Mouse (Mus musculus): ENCODE measurements around the gene Stx4a. TPM values are rescaled to one million over a fixed set of nuclear protein-coding genes. Genes with fewer than 3 reads are reported as not detected.
"Not testable (repeated sequence)": the region's sequence is repeated elsewhere in the genome, so short reads cannot be mapped to it uniquely, and the experiment has no call there.

Stx4a gene
- polyA plus RNA-seq, 2 experiments: 7.2 to 34.9 TPM

DNA sequence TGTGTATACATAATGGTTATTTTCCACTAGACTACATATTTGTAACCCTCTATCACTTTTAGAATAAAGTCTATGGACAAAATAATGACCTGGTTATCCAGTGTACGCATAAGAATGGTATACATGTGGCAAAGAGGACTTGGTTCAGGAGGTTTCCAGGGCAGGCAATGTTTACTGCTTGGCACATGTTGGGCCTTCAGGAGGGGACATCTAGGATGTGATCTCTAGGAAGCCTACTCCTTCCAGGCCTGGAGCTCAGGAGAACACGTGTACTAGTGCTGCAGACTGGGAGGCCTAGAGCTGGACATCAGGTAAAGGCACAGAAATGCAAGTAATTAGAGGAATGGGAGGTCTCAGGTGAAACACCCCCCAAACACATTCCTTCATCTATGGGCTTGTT is 11.5 kb downstream of the Stx4a start:
- Histone ChIP-seq H3K4me1 (replicated peaks; ENCODE audit: control insufficient read depth in 2 of 2, insufficient read depth in 2 of 2, low read length in 1 of 2) (peaks cover under 1% of the 10 kb centered on the region in 2 experiments; a peak in 3 of 4 replicates), H3K9ac (replicated peaks) (no peak overlapping the region), H3K9me3 (ENCODE audit: control insufficient read depth, low read length) (no peaks in the 10 kb centered on the region), H3K36me3 (replicated peaks; ENCODE audit: control insufficient read depth, insufficient read depth, low read depth) (no peaks in the 10 kb centered on the region), H3K27ac (no peak overlapping the region), H3K4me2 (ENCODE audit: low read depth) (no peak overlapping the region), H3K27me3 (ENCODE audit: control insufficient read depth, insufficient read depth, low read length) (no peaks in the 10 kb centered on the region), H3K4me3 (ENCODE audit: insufficient read depth in 1 of 2, low read depth in 2 of 2, low read length in 2 of 2) (no peak overlapping the region)
- TF ChIP-seq CTCF (IDR thresholded peaks at IDR 0.05; ENCODE audit: low read depth) (no peak), EP300 (IDR thresholded peaks at IDR 0.05; ENCODE audit: low read depth) (no peak)
- 70% methylated on average over 2 of the region's 2 CpGs for WGBS (ENCODE audit: insufficient replicate concordance)
- ATAC-seq (ENCODE audit: insufficient read depth) (no peak), DNase-seq (ENCODE audit: low read depth in 3 of 3, low spot score in 3 of 3) (no peak)

DNA sequence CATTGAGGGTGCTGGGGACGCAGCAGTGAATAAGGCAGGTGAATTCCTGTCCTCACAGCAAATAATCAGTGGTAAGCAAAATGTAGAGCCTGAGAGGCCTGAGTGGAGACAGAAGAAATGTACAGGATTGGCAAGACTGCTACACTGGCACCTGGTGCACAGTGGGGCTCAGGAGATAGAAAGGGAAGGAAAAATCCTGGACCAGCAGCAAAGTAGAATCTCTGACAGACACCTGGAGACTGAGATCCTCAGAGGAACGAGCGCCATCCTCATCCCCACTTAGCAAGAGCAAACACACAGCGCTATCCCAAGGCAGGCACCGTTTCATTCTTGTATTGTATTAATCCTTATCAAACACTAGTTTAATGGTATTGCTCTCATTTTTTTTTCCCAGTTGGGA is 13.4 kb downstream of the Stx4a start:
- Histone ChIP-seq H3K27ac (no peak overlapping the region), H3K9ac (replicated peaks) (no peak overlapping the region), H3K36me3 (replicated peaks; ENCODE audit: control insufficient read depth, insufficient read depth, low read depth) (no peaks in the 10 kb centered on the region), H3K4me1 (replicated peaks; ENCODE audit: control insufficient read depth in 2 of 2, insufficient read depth in 2 of 2, low read length in 1 of 2) (peaks cover 7 to 8% of the 10 kb centered on the region in 2 experiments), H3K4me2 (ENCODE audit: low read depth) (no peak overlapping the region), H3K27me3 (ENCODE audit: control insufficient read depth, insufficient read depth, low read length) (no peaks in the 10 kb centered on the region), H3K9me3 (ENCODE audit: control insufficient read depth, low read length) (no peaks in the 10 kb centered on the region), H3K4me3 (ENCODE audit: insufficient read depth in 1 of 2, low read depth in 2 of 2, low read length in 2 of 2) (no peak overlapping the region)
- TF ChIP-seq EP300 (IDR thresholded peaks at IDR 0.05; ENCODE audit: low read depth) (no peak), CTCF (IDR thresholded peaks at IDR 0.05; ENCODE audit: low read depth) (no peak)
- 86% methylated on average over 5 of the region's 5 CpGs for WGBS (ENCODE audit: insufficient replicate concordance)
- DNase-seq (ENCODE audit: low read depth in 3 of 3, low spot score in 3 of 3) (no peak), ATAC-seq (ENCODE audit: insufficient read depth) (no peak)

DNA sequence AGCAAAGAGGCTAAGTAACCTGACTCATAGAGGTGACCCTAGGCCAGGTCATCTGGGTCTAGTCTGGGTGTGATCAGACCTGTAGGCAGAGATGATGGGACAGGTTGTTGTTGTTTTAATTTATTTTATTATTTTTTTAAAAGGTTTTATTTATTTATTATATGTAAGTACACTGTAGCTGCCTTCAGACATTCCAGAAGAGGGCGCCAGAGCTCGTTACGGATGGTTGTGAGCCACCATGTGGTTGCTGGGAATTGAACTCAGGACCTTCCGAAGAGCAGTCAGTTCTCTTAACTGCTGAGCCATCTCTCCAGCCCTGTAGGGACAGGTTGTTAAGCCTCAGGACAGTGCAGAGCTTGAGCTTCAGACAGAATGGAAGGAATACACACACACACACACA is 13.8 kb downstream of the Stx4a start:
- not testable (repeated sequence) for H3K4me2 ChIP-seq (ENCODE audit: low read depth); ATAC-seq (ENCODE audit: insufficient read depth); H3K9me3 ChIP-seq (ENCODE audit: control insufficient read depth, low read length); H3K36me3 ChIP-seq (replicated peaks; ENCODE audit: control insufficient read depth, insufficient read depth, low read depth); H3K27ac ChIP-seq; DNase-seq (ENCODE audit: low read depth in 3 of 3, low spot score in 3 of 3); H3K4me3 ChIP-seq (ENCODE audit: insufficient read depth in 1 of 2, low read depth in 2 of 2, low read length in 2 of 2); H3K9ac ChIP-seq (replicated peaks); H3K27me3 ChIP-seq (ENCODE audit: control insufficient read depth, insufficient read depth, low read length)
- 72% methylated on average over 4 of the region's 4 CpGs for WGBS (ENCODE audit: insufficient replicate concordance)
- H3K4me1 ChIP-seq (replicated peaks; ENCODE audit: control insufficient read depth in 2 of 2, insufficient read depth in 2 of 2, low read length in 1 of 2): peaks cover 9 to 10% of the 10 kb centered on the region in 2 experiments

DNA sequence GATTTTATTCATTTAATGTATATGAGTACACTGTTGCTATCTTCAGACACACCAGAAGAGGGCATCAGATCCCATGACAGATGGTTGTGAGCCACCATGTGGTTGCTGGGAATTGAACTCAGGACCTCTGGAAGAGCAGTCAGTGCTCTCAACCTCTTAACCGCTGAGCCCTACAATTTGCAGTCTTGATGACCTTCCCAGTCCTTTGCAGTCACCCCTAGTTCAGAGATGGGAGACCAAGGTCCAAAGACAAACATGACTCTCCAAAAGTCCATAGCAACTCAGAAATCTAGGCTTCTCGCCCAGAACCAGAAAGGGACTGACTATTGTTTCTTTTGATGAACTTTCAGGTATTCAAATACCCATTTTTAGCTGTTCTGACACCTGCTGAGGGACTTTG is 15.9 kb downstream of the Stx4a start:
- H3K9me3 ChIP-seq (ENCODE audit: control insufficient read depth, low read length); H3K9ac ChIP-seq (replicated peaks); H3K4me2 ChIP-seq (ENCODE audit: low read depth); H3K27ac ChIP-seq; ATAC-seq (ENCODE audit: insufficient read depth); H3K36me3 ChIP-seq (replicated peaks; ENCODE audit: control insufficient read depth, insufficient read depth, low read depth); H3K27me3 ChIP-seq (ENCODE audit: control insufficient read depth, insufficient read depth, low read length); H3K4me3 ChIP-seq (ENCODE audit: insufficient read depth in 1 of 2, low read depth in 2 of 2, low read length in 2 of 2); DNase-seq (ENCODE audit: low read depth in 3 of 3, low spot score in 3 of 3): not testable (repeated sequence)
- WGBS (ENCODE audit: insufficient replicate concordance): 75% methylated on average over 2 of the region's 2 CpGs
- H3K4me1 ChIP-seq (replicated peaks; ENCODE audit: control insufficient read depth in 2 of 2, insufficient read depth in 2 of 2, low read length in 1 of 2): peaks cover 9 to 10% of the 10 kb centered on the region in 2 experiments

DNA sequence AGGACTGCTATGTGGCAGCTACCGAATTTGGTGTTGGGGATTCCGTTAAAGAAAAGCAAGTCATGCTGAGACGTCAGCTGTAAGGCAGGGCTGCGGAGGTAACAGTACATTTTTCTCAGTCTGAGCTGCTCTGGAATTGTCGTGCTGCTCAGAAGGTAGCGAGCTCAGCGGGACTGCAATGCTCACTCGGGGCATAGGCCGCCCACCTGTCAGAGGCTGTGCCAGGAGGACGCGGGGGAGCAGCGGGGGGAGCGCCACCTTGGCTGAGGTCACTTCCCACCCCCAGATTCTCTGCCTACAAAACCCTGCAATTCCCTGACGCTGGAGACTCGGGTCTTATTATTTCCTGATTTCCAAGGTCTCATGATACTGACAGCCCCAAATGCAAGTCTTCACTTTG is 16.8 kb downstream of the Stx4a start:
- TF ChIP-seq CTCF (IDR thresholded peaks at IDR 0.05; ENCODE audit: low read depth) (no peak), EP300 (IDR thresholded peaks at IDR 0.05; ENCODE audit: low read depth) (no peak)
- Histone ChIP-seq H3K36me3 (replicated peaks; ENCODE audit: control insufficient read depth, insufficient read depth, low read depth) (no peaks in the 10 kb centered on the region; the same call in 1 of the 2 replicates), H3K9ac (replicated peaks) (peak overlapping the region; percentile 76), H3K4me1 (replicated peaks; ENCODE audit: control insufficient read depth in 2 of 2, insufficient read depth in 2 of 2, low read length in 1 of 2) (peaks cover 9 to 10% of the 10 kb centered on the region in 2 experiments), H3K4me2 (ENCODE audit: low read depth) (peak overlapping the region; percentile 96), H3K4me3 (ENCODE audit: insufficient read depth in 1 of 2, low read depth in 2 of 2, low read length in 2 of 2) (peak overlapping the region; percentile 76 to 85), H3K27ac (peak overlapping the region; percentile 79), H3K9me3 (ENCODE audit: control insufficient read depth, low read length) (no peaks in the 10 kb centered on the region), H3K27me3 (ENCODE audit: control insufficient read depth, insufficient read depth, low read length) (no peaks in the 10 kb centered on the region)
- 5% methylated on average over 15 of the region's 15 CpGs for WGBS (ENCODE audit: insufficient replicate concordance)
- peak; percentile 18; the same call in 1 of the 2 replicates for ATAC-seq (ENCODE audit: insufficient read depth)
- DNase-seq (ENCODE audit: low read depth in 3 of 3, low spot score in 3 of 3): peak in 2 of 3 experiments; percentile 34 to 36
